Mouse (Mus musculus) cerebellum, adult 2 months (tissue): ENCODE measurements around the gene Crct1. TPM values are rescaled to one million over a fixed set of nuclear protein-coding genes. Genes with fewer than 3 reads are reported as not detected.

Experiments
- DNase-seq, 2 experiments: peaks; one replicate each; pipeline ENCODE4 v3.0.0; 2021
- H3K27ac ChIP-seq: fragments of 200-500 bp; 2 replicates; pipeline ENCODE4 v1.5.1; 2012; ENCODE audit warnings: low read length, control low read depth, inconsistent platforms; ENCODE audit not compliant: insufficient read depth
- H3K27me3 ChIP-seq: fragments of 200-500 bp; 2 replicates; pipeline ENCODE4 v1.6.1; 2012; ENCODE audit warnings: inconsistent platforms, mild to moderate bottlenecking, low read length, moderate library complexity; ENCODE audit not compliant: control insufficient read depth, insufficient read depth
- H3K4me1 ChIP-seq: fragments of 200-500 bp; 2 replicates; pipeline ENCODE4 v1.6.1; 2011; ENCODE audit warnings: low read length; ENCODE audit not compliant: control insufficient read depth, insufficient read depth
- H3K4me3 ChIP-seq: fragments of 200-500 bp; replicated peaks from 2 replicates; pipeline ENCODE3; 2011; ENCODE audit warnings: mild to moderate bottlenecking, low read depth, low read length, control low read depth; ENCODE audit not compliant: insufficient read depth
- CTCF ChIP-seq: fragments of 200-500 bp; IDR thresholded peaks from 2 replicates; pipeline ENCODE4 v1.5.1; 2011; ENCODE audit warnings: low read depth, mild to moderate bottlenecking, control low read depth, low read length, moderate library complexity, borderline replicate concordance; ENCODE audit not compliant: insufficient read depth
- POLR2A ChIP-seq: fragments of 200-500 bp; IDR thresholded peaks from 2 replicates; pipeline ENCODE4 v1.6.1; 2011; ENCODE audit warnings: low read length, control low read depth, borderline replicate concordance; ENCODE audit not compliant: insufficient read depth
- WGBS: fragments of 180-500 bp; shearing (Covaris S2); methylation state at CpG from one replicate; pipeline ENCODE4 v1.1.7; 2018; 5-methylcytosine and 5-hydroxymethylcytosine counted together
- polyA plus RNA-seq: library from polyadenylated mRNA; depleted of rRNA; stranded (reverse); fragments of >200 nt; gene quantifications from 2 replicates; pipeline ENCODE4 v1.2.3, GENCODE M21; 2012; rRNA removed

The Crct1 gene
- polyA plus RNA-seq, 1 experiment, result not detected

DNA sequence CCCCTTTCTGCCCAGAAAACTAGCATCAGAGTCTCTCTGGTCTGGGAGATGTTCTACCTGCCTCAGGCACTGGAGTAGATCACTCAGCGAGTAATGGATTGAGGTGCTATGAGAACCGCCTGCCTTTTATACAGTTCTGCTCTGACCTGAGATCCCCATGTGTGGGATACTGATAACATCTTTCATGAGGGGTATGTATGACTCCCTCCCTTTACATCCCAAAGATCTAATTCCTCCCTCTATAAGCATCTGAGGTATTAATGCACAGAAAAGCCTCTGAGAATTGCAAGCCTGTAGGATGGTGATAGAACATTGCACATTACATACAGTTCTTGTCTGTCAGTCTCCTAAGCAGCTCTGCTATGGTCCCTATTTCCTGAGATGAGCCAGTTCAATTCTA is 3.5 kb upstream of the Crct1 start, which contains the start of gene Lce1m:
Lce1m (minus strand) TSS at position 101 of the 400 bp plus-strand sequence.
- H3K4me1 ChIP-seq, result no peaks in the 10 kb centered on the region
- TF ChIP-seq CTCF (no peak), POLR2A (no peak)
- no peak for DNase-seq
- no peak within 1 kb of the TSS for H3K27ac ChIP-seq
- 92% methylated on average over 2 of the region's 2 CpGs for WGBS
- no peaks in the 10 kb centered on the region; the same call in 1 of the 2 replicates for H3K27me3 ChIP-seq
- H3K4me3 ChIP-seq, result no peak within 1 kb of the TSS

DNA sequence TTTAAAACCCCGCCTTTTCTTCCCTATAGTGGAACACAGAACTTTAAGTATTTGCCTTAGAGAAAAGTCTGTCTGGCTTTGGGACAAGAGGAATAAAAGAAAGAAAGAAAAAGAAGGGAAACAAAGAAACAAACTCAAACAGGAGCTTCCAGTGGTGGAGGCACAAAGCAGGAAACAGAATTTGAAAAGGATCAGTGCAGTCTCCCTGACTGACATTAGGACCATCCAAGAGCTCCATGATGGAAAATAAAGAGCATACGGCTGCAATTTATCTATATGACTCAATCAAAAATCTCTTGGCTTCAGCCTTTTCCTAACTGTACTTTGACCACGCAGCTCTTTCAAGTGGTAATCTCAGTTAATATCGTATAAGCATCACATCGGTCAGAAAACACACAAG is 616 bp downstream of the Crct1 start:
- TF ChIP-seq POLR2A, result no peak
- no peak for TF ChIP-seq CTCF
- DNase-seq, result no peak
- H3K4me3 ChIP-seq, result no peak overlapping the region
- no peak overlapping the region for H3K27ac ChIP-seq
- no peaks in the 10 kb centered on the region; the same call in 1 of the 2 replicates for H3K27me3 ChIP-seq
- 14% methylated on average over 5 of the region's 5 CpGs for WGBS
- no peaks in the 10 kb centered on the region for H3K4me1 ChIP-seq

DNA sequence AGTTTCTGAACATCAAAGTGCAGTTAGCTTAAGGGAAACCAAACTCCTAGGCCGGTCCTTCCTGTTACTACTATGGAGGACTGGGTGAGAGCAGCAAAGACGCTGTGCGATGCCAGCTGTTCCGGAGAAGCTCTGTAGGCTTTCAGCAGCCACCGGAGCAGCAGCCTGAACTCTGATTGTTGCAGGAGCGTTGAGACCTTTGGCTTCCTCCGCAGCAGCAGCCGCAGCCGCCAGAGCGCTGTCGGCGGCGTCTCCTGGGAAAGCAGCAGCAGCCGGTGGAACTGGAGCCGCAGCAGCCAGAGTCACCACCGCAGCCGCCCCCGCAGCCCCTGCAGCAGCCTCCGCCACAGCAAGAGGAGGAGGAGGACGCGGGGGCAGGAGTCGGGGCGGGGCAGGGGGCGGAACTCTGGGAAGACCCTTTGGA is 1.1 kb downstream of the Crct1 start:
- no peaks in the 10 kb centered on the region for H3K4me1 ChIP-seq
- no peak for DNase-seq
- no peak overlapping the region for H3K4me3 ChIP-seq
- no peak overlapping the region for H3K27ac ChIP-seq
- WGBS, result under 1% methylated on average over 24 of the region's 24 CpGs
- TF ChIP-seq POLR2A (no peak), CTCF (no peak)
- no peaks in the 10 kb centered on the region; the same call in 1 of the 2 replicates for H3K27me3 ChIP-seq

DNA sequence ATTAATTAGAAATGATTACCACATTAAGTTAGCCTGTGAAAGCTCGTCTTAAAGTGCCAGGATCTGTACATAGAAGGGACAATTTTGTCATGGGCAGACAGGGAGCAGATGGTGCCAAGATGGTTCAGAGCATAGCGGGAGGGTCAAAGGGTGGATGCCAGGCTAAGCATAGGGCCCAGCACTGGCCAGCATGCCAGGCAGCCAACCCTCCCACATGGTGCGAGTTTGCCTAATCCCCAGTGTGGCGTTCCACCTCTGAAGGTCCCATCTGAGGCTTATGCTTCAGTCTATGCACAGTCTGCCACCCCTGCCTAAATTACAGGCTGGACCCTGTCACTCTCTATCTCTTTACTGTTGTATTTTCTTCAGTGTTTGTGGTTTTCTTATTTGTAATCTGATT is 12.6 kb downstream of the Crct1 start:
- WGBS, result 9% methylated on average over 4 of the region's 4 CpGs
- TF ChIP-seq POLR2A (no peak), CTCF (no peak)
- H3K4me1 ChIP-seq, result no peaks in the 10 kb centered on the region

DNA sequence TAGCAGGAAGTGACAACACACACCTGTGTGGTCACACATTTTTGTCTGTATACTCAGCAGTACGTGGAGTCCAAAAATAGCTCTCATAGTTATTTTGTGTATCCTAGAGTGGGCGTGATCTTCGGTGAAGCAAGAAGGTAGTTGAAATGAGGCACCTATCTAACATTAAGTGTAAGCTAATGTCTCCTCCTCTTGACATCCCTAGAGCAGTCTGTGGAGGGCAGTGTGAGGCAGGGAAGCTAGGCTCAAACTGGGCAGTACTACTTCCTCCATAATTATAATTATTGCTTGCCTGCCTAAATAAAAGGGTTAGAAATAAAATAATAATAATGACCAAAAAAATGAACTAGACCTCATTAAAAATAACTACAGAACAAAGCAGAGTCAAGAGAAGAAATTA is 14.9 kb downstream of the Crct1 start:
- Histone ChIP-seq H3K27ac (no peak overlapping the region), H3K4me3 (no peak overlapping the region), H3K4me1 (no peaks in the 10 kb centered on the region), H3K27me3 (no peaks in the 10 kb centered on the region)
- no peak for TF ChIP-seq POLR2A
- TF ChIP-seq CTCF, result no peak
- no peak for DNase-seq
- WGBS, result 81% methylated on average over 3 of the region's 3 CpGs

More for the DNA sequence above, 12.6 kb downstream of the Crct1 start:
- Histone ChIP-seq H3K27me3 (no peaks in the 10 kb centered on the region), H3K27ac (no peak overlapping the region), H3K4me3 (no peak overlapping the region)
- DNase-seq, result no peak

DNA sequence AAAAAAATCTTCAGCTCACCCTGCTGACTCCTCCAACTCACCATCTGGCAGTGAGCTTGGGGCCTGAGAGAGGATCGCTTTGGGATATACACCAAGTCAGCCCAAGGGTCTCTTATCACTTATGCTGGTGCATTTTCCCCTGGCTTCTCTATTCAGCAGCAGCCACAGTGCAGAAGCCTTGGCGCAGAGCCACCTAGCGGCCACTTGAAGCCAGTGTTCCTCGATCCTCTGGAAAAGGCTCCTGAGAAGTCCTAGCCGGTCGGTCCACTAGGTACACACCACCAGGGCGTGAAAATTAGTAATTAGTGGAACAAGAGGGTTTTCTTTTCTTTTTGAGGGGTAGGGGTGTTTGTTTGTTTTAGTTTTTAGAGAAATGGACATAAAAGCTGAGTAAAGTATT is 16.8 kb downstream of the Crct1 start:
- Histone ChIP-seq H3K4me1 (no peaks in the 10 kb centered on the region), H3K4me3 (no peak overlapping the region), H3K27ac (no peak overlapping the region), H3K27me3 (no peaks in the 10 kb centered on the region)
- peak; percentile 39 to 46 for DNase-seq
- under 1% methylated on average over 7 of the region's 7 CpGs for WGBS
- no peak for TF ChIP-seq POLR2A
- TF ChIP-seq CTCF, result peak; percentile 62

DNA sequence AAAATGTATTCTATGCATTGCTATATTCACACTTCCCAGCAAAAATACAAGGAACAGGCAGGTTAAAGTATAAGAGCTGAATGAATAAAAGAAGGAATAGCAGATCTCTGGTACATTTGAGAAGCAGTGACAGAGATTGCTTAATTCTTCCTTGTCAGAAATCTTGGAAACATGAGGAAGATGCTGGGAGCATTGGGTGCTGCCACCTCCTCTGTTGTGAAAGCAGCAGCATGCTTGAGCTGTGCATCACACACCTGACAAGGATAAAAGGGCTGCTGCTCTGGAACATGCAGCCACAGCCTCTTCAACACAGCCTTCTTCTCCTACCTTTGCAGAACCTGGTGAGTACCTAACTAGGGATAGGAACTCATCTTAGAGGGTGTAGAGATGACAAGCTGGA is 23.6 kb downstream of the Crct1 start, which contains the start of gene Lce3f:
Lce3f (plus strand) TSS at position 301 of the 400 bp plus-strand sequence.
- H3K4me1 ChIP-seq, result no peaks in the 10 kb centered on the region
- DNase-seq, result no peak
- no peak within 1 kb of the TSS for H3K4me3 ChIP-seq
- H3K27ac ChIP-seq, result no peak within 1 kb of the TSS
- no peaks in the 10 kb centered on the region for H3K27me3 ChIP-seq
- TF ChIP-seq POLR2A (no peak), CTCF (no peak)

DNA sequence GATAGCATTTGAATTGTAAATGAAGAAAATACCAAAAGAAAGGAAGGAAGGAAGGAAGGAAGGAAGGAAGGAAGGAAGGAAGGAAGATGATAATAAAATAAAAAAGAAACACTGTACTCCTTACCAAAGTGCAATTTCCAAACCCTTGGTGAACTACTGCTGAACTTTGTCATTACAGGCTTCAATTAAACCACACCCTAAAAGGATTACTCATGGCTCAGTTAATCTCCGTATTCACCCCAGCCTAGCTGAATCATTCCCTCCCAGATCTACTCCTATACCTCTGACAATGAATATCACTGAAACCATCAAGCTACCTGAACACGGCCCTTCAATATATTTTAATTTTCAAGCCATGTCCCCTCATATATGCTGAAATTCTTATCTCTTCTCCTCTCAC is 37.0 kb downstream of the Crct1 start:
- H3K4me1 ChIP-seq, result no peaks in the 10 kb centered on the region
- WGBS, result 83% methylated on average over 2 of the region's 2 CpGs
- H3K27ac ChIP-seq, result no peak overlapping the region
- no peak overlapping the region for H3K4me3 ChIP-seq
- DNase-seq, result no peak
- H3K27me3 ChIP-seq, result no peaks in the 10 kb centered on the region
- no peak for TF ChIP-seq POLR2A
- TF ChIP-seq CTCF, result no peak

DNA sequence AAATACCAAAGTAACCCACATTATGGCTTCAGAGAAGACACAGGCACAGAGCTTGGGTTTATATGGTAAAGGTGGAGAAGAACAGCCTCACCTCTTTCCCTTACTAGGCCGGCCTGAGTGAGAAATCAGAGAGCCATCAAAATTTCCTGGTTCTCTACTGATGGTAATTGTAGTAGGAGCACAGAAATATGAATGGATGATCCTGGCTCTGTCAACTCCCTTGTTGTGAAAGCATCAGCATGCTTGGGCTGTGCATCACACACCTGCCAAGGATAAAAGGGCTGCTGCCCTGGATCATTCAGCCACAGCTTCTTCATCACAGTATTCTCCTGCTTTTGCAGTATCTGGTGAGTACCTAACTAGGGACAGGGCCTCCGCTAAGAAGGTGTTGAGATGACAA is 48.7 kb downstream of the Crct1 start, which contains the start of gene Lce3e:
Lce3e (plus strand) TSS at position 301 of the 400 bp plus-strand sequence.
- DNase-seq, result no peak
- H3K27ac ChIP-seq, result no peak within 1 kb of the TSS
- TF ChIP-seq CTCF (no peak), POLR2A (no peak)
- no peak within 1 kb of the TSS for H3K4me3 ChIP-seq
- H3K27me3 ChIP-seq, result no peaks in the 10 kb centered on the region
- 93% methylated on average over 2 of the region's 2 CpGs for WGBS
- H3K4me1 ChIP-seq, result no peaks in the 10 kb centered on the region

Other genes starting within 250 kb of the Crct1 start
- gene Lce1i, start 236.8 kb downstream of the Crct1 start, polyA plus RNA-seq, result not detected in 2 replicates
- gene Lce1j, start 225.2 kb downstream of the Crct1 start, polyA plus RNA-seq, result not detected in 2 replicates
- gene Lce1k, start 207.8 kb downstream of the Crct1 start, polyA plus RNA-seq, result not detected in 2 replicates
- not detected in 2 replicates for gene Kprp, start 188.4 kb downstream of the Crct1 start, polyA plus RNA-seq
- gene Lce1l, start 164.4 kb downstream of the Crct1 start, polyA plus RNA-seq, result not detected in 2 replicates
- gene 2310050C09Rik, start 145.5 kb downstream of the Crct1 start, polyA plus RNA-seq, result not detected in 2 replicates
- not detected in 2 replicates for gene Lce3a, start 89.5 kb downstream of the Crct1 start, polyA plus RNA-seq
- not detected in 2 replicates for gene Lce3b, start 82.7 kb downstream of the Crct1 start, polyA plus RNA-seq
- gene Lce3c, start 71.2 kb downstream of the Crct1 start, polyA plus RNA-seq, result not detected in 2 replicates
- not detected in 2 replicates for gene Lce3d, start 58.3 kb downstream of the Crct1 start, polyA plus RNA-seq
- not detected in 2 replicates for gene Lce3e, start 48.6 kb downstream of the Crct1 start, polyA plus RNA-seq
- gene Lce3f, start 23.5 kb downstream of the Crct1 start, polyA plus RNA-seq, result not detected in 2 replicates
- gene Lce1m, start 3.4 kb upstream of the Crct1 start, polyA plus RNA-seq, result not detected in 2 replicates
- gene Gm4858, start 53.1 kb upstream of the Crct1 start, polyA plus RNA-seq, result not detected in 2 replicates
- not detected in 2 replicates for gene Crnn, start 129.1 kb upstream of the Crct1 start, polyA plus RNA-seq
- gene Flg2, start 181.6 kb upstream of the Crct1 start, polyA plus RNA-seq, result not detected in 2 replicates